Mouse (Mus musculus): ENCODE results near the gene Btbd7. TPM values are rescaled to one million over a fixed set of nuclear protein-coding genes. Genes with fewer than 3 reads are reported as not detected.

The Btbd7 gene
- polyA plus RNA-seq, 1 experiment from 2014 or later, result 19.3 TPM

- no peaks in the 10 kb centered on the region for H3K36me3 ChIP-seq
- H3K27me3 ChIP-seq, result no peaks in the 10 kb centered on the region
- no peak overlapping the region for H3K9ac ChIP-seq
- peaks cover 16% of the 10 kb centered on the region for H3K4me1 ChIP-seq
- WGBS, result 28% methylated on average over 16 of the region's 16 CpGs
- no peak for ATAC-seq (ENCODE audit: insufficient number of reproducible peaks, low FRiP score, low TSS enrichment, low read depth)
- H3K27ac ChIP-seq (replicated peaks), result peak overlapping the region; percentile 88
- peak overlapping the region; percentile 42 for H3K4me2 ChIP-seq (replicated peaks)
- H3K9me3 ChIP-seq (replicated peaks), result no peaks in the 10 kb centered on the region
- H3K4me3 ChIP-seq (replicated peaks), result peak overlapping the region; percentile 22
Measured at GRCm38 (mm10) chr12:102730798-102731619, 147.3 kb downstream of the Btbd7 start.

Other genes starting within 250 kb of the Btbd7 start
- 13.6 and 14.2 TPM in 2 replicates for gene Itpk1, start 173.5 kb downstream of the Btbd7 start, polyA plus RNA-seq (2015; fragmentation: Nextera tagmentation; extraction: Ambion mirVana)
- 24.5 and 24.7 TPM in 2 replicates for gene Moap1, start 134.8 kb downstream of the Btbd7 start, polyA plus RNA-seq (2015; fragmentation: Nextera tagmentation; extraction: Ambion mirVana)
- gene Tmem251, start 134.7 kb downstream of the Btbd7 start, polyA plus RNA-seq (2015; fragmentation: Nextera tagmentation; extraction: Ambion mirVana), result 8.7 and 10.2 TPM in 2 replicates
- gene Gm28051, start 120.7 kb downstream of the Btbd7 start, polyA plus RNA-seq (2015; fragmentation: Nextera tagmentation; extraction: Ambion mirVana), result not detected in 2 replicates
- gene Gon7, start 120.7 kb downstream of the Btbd7 start, polyA plus RNA-seq (2015; fragmentation: Nextera tagmentation; extraction: Ambion mirVana), result 24.3 and 25.6 TPM in 2 replicates
- gene Ubr7, start 120.5 kb downstream of the Btbd7 start, polyA plus RNA-seq (2015; fragmentation: Nextera tagmentation; extraction: Ambion mirVana), result 38.2 and 38.7 TPM in 2 replicates
- 22.0 and 23.0 TPM in 2 replicates for gene Gm20604, start 119.8 kb downstream of the Btbd7 start, polyA plus RNA-seq (2015; fragmentation: Nextera tagmentation; extraction: Ambion mirVana)
- 0.42 TPM in 1 of 2 replicates, not detected in the other for gene Cox8c, start 20.8 kb upstream of the Btbd7 start, polyA plus RNA-seq (2015; fragmentation: Nextera tagmentation; extraction: Ambion mirVana)
- gene Unc79, start 70.4 kb upstream of the Btbd7 start, polyA plus RNA-seq (2015; fragmentation: Nextera tagmentation; extraction: Ambion mirVana), result 0.45 and 1.3 TPM in 2 replicates